Mouse (Mus musculus) midbrain, embryonic 11.5 days (tissue): Measurements from ENCODE around the gene Fam69b. TPM values are rescaled to one million over a fixed set of nuclear protein-coding genes. Genes with fewer than 3 reads are reported as not detected.

Source experiments
- ATAC-seq: fragments of 200-750 bp; cut with Nextera tagmentation; 2 replicates; pipeline ENCODE4 v1.8.0; 2017; ENCODE audit warnings: moderate TSS enrichment, moderate library complexity; ENCODE audit not compliant: low FRiP score
- DNase-seq: peaks from one replicate; pipeline ENCODE4 v3.0.0; 2015; ENCODE audit warnings: low spot score; ENCODE audit errors: missing footprints
- H3K27ac ChIP-seq: fragments of 300-500 bp; sonication (generic); 2 replicates; pipeline ENCODE4 v1.5.1; 2014; ENCODE audit warnings: low read depth, low read length
- H3K27me3 ChIP-seq: fragments of 300-500 bp; sonication (generic); 2 replicates; pipeline ENCODE4 v1.6.1; 2014; ENCODE audit warnings: mild to moderate bottlenecking, low read length, moderate library complexity, mixed read lengths; ENCODE audit not compliant: control insufficient read depth, insufficient read depth
- H3K36me3 ChIP-seq: fragments of 300-500 bp; sonication (generic); 2 replicates; pipeline ENCODE4 v1.6.1; 2014; ENCODE audit warnings: mild to moderate bottlenecking, low read length, moderate library complexity, mixed read lengths; ENCODE audit not compliant: control insufficient read depth, insufficient read depth
- H3K4me1 ChIP-seq: fragments of 300-500 bp; sonication (generic); 2 replicates; pipeline ENCODE4 v1.6.1; 2014; ENCODE audit warnings: low read length; ENCODE audit not compliant: control insufficient read depth, insufficient read depth
- H3K4me2 ChIP-seq: fragments of 300-500 bp; sonication (generic); 2 replicates; pipeline ENCODE4 v1.6.1; 2014; ENCODE audit warnings: mild to moderate bottlenecking, moderate library complexity
- H3K4me3 ChIP-seq: fragments of 300-500 bp; sonication (generic); 2 replicates; pipeline ENCODE4 v1.5.1; 2014; ENCODE audit warnings: low read depth, low read length
- H3K9ac ChIP-seq: fragments of 300-500 bp; sonication (generic); 2 replicates; pipeline ENCODE4 v1.6.1; 2014; ENCODE audit warnings: low read length
- H3K9me3 ChIP-seq: fragments of 300-500 bp; sonication (generic); 2 replicates; pipeline ENCODE4 v1.6.1; 2016; ENCODE audit warnings: low read length; ENCODE audit not compliant: control insufficient read depth
- WGBS: fragments of 180-500 bp; shearing (Covaris S2); extraction: QIAGEN DNeasy Blood & Tissue Kit; methylation state at CpG from one replicate; pipeline ENCODE4 v1.1.7; 2014; 5-methylcytosine and 5-hydroxymethylcytosine counted together
- polyA plus RNA-seq: library from polyadenylated mRNA; unstranded; fragments of >200 nt; fragmentation: Nextera tagmentation; extraction: Ambion mirVana; gene quantifications from 2 replicates; pipeline ENCODE4 v1.2.1, GENCODE M21; 2014

Fam69b gene
- polyA plus RNA-seq, 1 experiment from 2014 or later = 47.4 TPM

GRCm38 (mm10) chr2:26603159-26603558 is 25.1 kb upstream of the Fam69b start:
- Histone ChIP-seq H3K27me3 (peaks cover 26% of the 10 kb centered on the region), H3K27ac (no peak overlapping the region), H3K9me3 (no peaks in the 10 kb centered on the region), H3K4me1 (peaks cover 9% of the 10 kb centered on the region), H3K4me3 (peak overlapping the region; percentile 49; the same call in 1 of the 2 replicates), H3K9ac (no peak overlapping the region; the same call in 1 of the 2 replicates), H3K36me3 (no peaks in the 10 kb centered on the region), H3K4me2 (peak overlapping the region; percentile 73)
- WGBS = 23% methylated on average over 6 of the region's 6 CpGs
- peak; percentile 8; the same call in 1 of the 2 replicates for ATAC-seq
- no peak for DNase-seq

- H3K9me3 ChIP-seq = no peaks in the 10 kb centered on the region
- H3K36me3 ChIP-seq = no peaks in the 10 kb centered on the region
- H3K27ac ChIP-seq = no peak within 1 kb of the TSS
- DNase-seq (peak; percentile 96), ATAC-seq (peak; percentile 71)
- H3K4me2 ChIP-seq = peak within 1 kb of the TSS; percentile 73
- peaks cover 26% of the 10 kb centered on the region for H3K27me3 ChIP-seq
- H3K4me1 ChIP-seq = peaks cover 9% of the 10 kb centered on the region
- H3K9ac ChIP-seq = peak within 1 kb of the TSS; percentile 62
- H3K4me3 ChIP-seq = peak within 1 kb of the TSS; percentile 49
- 1% methylated on average over 93 of the region's 103 CpGs for WGBS
Measured at GRCm38 (mm10) chr2:26603720-26604671, 24.3 kb upstream of the Fam69b start, which contains the start of gene Agpat2. Agpat2 (minus strand) TSS chr2:26604417.

GRCm38 (mm10) chr2:26605331-26605730 is 22.9 kb upstream of the Fam69b start:
- Histone ChIP-seq H3K4me1 (peaks cover 9% of the 10 kb centered on the region), H3K9ac (no peak overlapping the region), H3K4me2 (no peak overlapping the region), H3K4me3 (no peak overlapping the region), H3K27ac (no peak overlapping the region), H3K27me3 (peaks cover 26% of the 10 kb centered on the region), H3K9me3 (no peaks in the 10 kb centered on the region), H3K36me3 (no peaks in the 10 kb centered on the region)
- DNase-seq (no peak), ATAC-seq (no peak)
- 81% methylated on average over 8 of the region's 8 CpGs for WGBS

GRCm38 (mm10) chr2:26606579-26606978 is 21.7 kb upstream of the Fam69b start:
- no peak overlapping the region for H3K9ac ChIP-seq
- H3K4me3 ChIP-seq = no peak overlapping the region
- 79% methylated on average over 3 of the region's 3 CpGs for WGBS
- H3K4me1 ChIP-seq = peaks cover 9% of the 10 kb centered on the region
- ATAC-seq (no peak), DNase-seq (no peak)
- H3K4me2 ChIP-seq = no peak overlapping the region
- no peaks in the 10 kb centered on the region for H3K36me3 ChIP-seq
- no peaks in the 10 kb centered on the region for H3K9me3 ChIP-seq
- H3K27ac ChIP-seq = no peak overlapping the region
- H3K27me3 ChIP-seq = peaks cover 26% of the 10 kb centered on the region

GRCm38 (mm10) chr2:26607056-26607910 is 21.0 kb upstream of the Fam69b start:
- Histone ChIP-seq H3K4me1 (peaks cover 9% of the 10 kb centered on the region), H3K9ac (no peak overlapping the region), H3K4me2 (no peak overlapping the region), H3K27me3 (peaks cover 26% of the 10 kb centered on the region), H3K9me3 (no peaks in the 10 kb centered on the region), H3K4me3 (no peak overlapping the region), H3K36me3 (no peaks in the 10 kb centered on the region), H3K27ac (no peak overlapping the region)
- 62% methylated on average over 6 of the region's 6 CpGs for WGBS
- no peak for ATAC-seq
- no peak for DNase-seq

GRCm38 (mm10) chr2:26608781-26609180 is 19.5 kb upstream of the Fam69b start:
- H3K9ac ChIP-seq = no peak overlapping the region
- no peak overlapping the region for H3K27ac ChIP-seq
- no peak overlapping the region for H3K4me3 ChIP-seq
- no peaks in the 10 kb centered on the region for H3K9me3 ChIP-seq
- 0 out of 2 replicates have a peak, but pooled peaks cover 4% of the 10 kb centered on the region for H3K4me1 ChIP-seq
- ATAC-seq = no peak
- peaks cover 12% of the 10 kb centered on the region for H3K27me3 ChIP-seq
- DNase-seq = no peak
- H3K36me3 ChIP-seq = no peaks in the 10 kb centered on the region
- no peak overlapping the region for H3K4me2 ChIP-seq

GRCm38 (mm10) chr2:26609261-26609661 is 19.0 kb upstream of the Fam69b start:
- H3K27me3 ChIP-seq = peaks cover 7% of the 10 kb centered on the region
- H3K9me3 ChIP-seq = no peaks in the 10 kb centered on the region
- DNase-seq = no peak
- H3K9ac ChIP-seq = no peak overlapping the region
- no peak overlapping the region for H3K4me3 ChIP-seq
- H3K4me1 ChIP-seq = 0 out of 2 replicates have a peak, but pooled peaks cover 2% of the 10 kb centered on the region
- no peak overlapping the region for H3K27ac ChIP-seq
- ATAC-seq = no peak
- H3K4me2 ChIP-seq = no peak overlapping the region
- no peaks in the 10 kb centered on the region for H3K36me3 ChIP-seq

GRCm38 (mm10) chr2:26610526-26610925 is 17.7 kb upstream of the Fam69b start:
- DNase-seq = no peak
- Histone ChIP-seq H3K9ac (no peak overlapping the region), H3K4me1 (no peaks in the 10 kb centered on the region), H3K27ac (no peak overlapping the region), H3K4me3 (no peak overlapping the region), H3K27me3 (0 out of 2 replicates have a peak, but pooled peaks cover 2% of the 10 kb centered on the region), H3K9me3 (no peaks in the 10 kb centered on the region), H3K4me2 (no peak overlapping the region), H3K36me3 (no peaks in the 10 kb centered on the region)
- WGBS = 69% methylated on average over 3 of the region's 3 CpGs
- no peak for ATAC-seq
